In the genomic region with DNA sequence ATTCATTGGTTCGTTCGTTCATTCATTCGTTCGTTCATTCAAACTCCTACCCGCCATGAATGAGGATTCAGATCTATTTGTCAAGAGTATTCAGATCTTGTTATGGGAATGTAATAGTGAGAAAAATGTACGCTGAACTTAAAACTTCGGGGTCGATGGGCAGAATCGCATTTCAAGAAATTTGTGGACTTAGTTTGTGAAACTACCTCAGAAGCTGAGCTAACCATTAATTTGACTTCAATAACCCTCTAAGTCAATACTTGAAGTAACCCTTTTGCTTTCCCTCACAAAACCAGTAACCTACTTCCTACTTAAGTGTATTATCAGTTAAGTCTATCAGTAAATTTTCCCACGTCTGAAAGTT, we compare ENCODE assay signal across 9 mouse cellular contexts. TPM values are rescaled to one million over a fixed set of nuclear protein-coding genes. Genes with fewer than 3 reads are reported as not detected.
DNase-seq lines count a peak whose midpoint lies in the region; ATAC-seq and TF ChIP-seq lines count a peak whose summit lies in the region.
"Had no signal": no experiment of that assay in that cellular context is flagged by ENCODE, and none has a peak within 500 bp of the region (broad histone marks: within the 10 kb centered on the region; RNA-seq: fewer than 3 reads in every experiment).

No protein-coding gene starts in this region.

- peaks cover 7% of the 10 kb centered on the region; the same call in 1 of the 2 replicates for H3K4me1 ChIP-seq in lung, postnatal 0 days (ENCODE audit: insufficient read depth, low read depth, low read length)
- peaks cover 13% of the 10 kb centered on the region for H3K4me1 ChIP-seq in forebrain, embryonic 11.5 days (replicated peaks; ENCODE audit: control insufficient read depth, insufficient read depth, low read length)
- peaks cover 4% of the 10 kb centered on the region; the same call in 1 of the 2 replicates for H3K4me1 ChIP-seq in limb, embryonic 11.5 days (ENCODE audit: control insufficient read depth, insufficient read depth, low read length)
- peaks cover 21% of the 10 kb centered on the region for H3K4me1 ChIP-seq in neural tube, embryonic 15.5 days

- intact Hi-C loops in left cerebral cortex, postnatal 25 days (cut with DNase I), result loop anchor here (5.0 kb wide), 1 partner anchor 502 kb away; no protein-coding TSS in a partner anchor

- ATAC-seq in lung, postnatal 0 days, result no peak
- no peak for ATAC-seq in forebrain, embryonic 11.5 days (replicated peaks; ENCODE audit: low FRiP score)
- ATAC-seq in limb, embryonic 11.5 days (ENCODE audit: insufficient number of reproducible peaks, low FRiP score, low TSS enrichment, low read depth), result no peak
- ATAC-seq in neural tube, embryonic 15.5 days (ENCODE audit: low FRiP score), result no peak

- 0 out of 2 replicates have a peak overlapping the region, but pooled peaks have one; percentile 81 for H3K27ac ChIP-seq in lung, postnatal 0 days (ENCODE audit: low read length)
- H3K27ac ChIP-seq in forebrain, embryonic 11.5 days (ENCODE audit: low read depth, low read length), result peak overlapping the region; percentile 93
- H3K27ac ChIP-seq in limb, embryonic 11.5 days (replicated peaks; ENCODE audit: low read depth, low read length), result no peak overlapping the region
- H3K27ac ChIP-seq in neural tube, embryonic 15.5 days (replicated peaks), result peak overlapping the region; percentile 94

- no peak for TF ChIP-seq CTCF in lung, postnatal 0 days (IDR thresholded peaks at IDR 0.05)

- no peaks in the 10 kb centered on the region for H3K27me3 ChIP-seq in lung, postnatal 0 days (replicated peaks; ENCODE audit: insufficient read depth, low read length)
- no peaks in the 10 kb centered on the region for H3K27me3 ChIP-seq in forebrain, embryonic 11.5 days (ENCODE audit: control insufficient read depth, insufficient read depth, low read length)
- no peaks in the 10 kb centered on the region for H3K27me3 ChIP-seq in limb, embryonic 11.5 days (ENCODE audit: control insufficient read depth, insufficient read depth, low read length)
- no peaks in the 10 kb centered on the region for H3K27me3 ChIP-seq in neural tube, embryonic 15.5 days (replicated peaks)

- H3K4me2 ChIP-seq in lung, postnatal 0 days (replicated peaks; ENCODE audit: low read depth, low read length), result peak overlapping the region; percentile 80
- H3K4me2 ChIP-seq in forebrain, embryonic 11.5 days (ENCODE audit: low read depth, low read length, severe bottlenecking), result peak overlapping the region; percentile 67
- H3K4me2 ChIP-seq in limb, embryonic 11.5 days (ENCODE audit: low read depth, severe bottlenecking), result peak overlapping the region; percentile 48
- peak overlapping the region; percentile 64 for H3K4me2 ChIP-seq in neural tube, embryonic 15.5 days

- no peaks in the 10 kb centered on the region for H3K36me3 ChIP-seq in lung, postnatal 0 days (ENCODE audit: insufficient read depth, low read length)
- H3K36me3 ChIP-seq in forebrain, embryonic 11.5 days (ENCODE audit: control insufficient read depth, insufficient read depth, low read length), result no peaks in the 10 kb centered on the region
- no peaks in the 10 kb centered on the region for H3K36me3 ChIP-seq in limb, embryonic 11.5 days (ENCODE audit: control insufficient read depth, insufficient read depth, low read length)
- no peaks in the 10 kb centered on the region for H3K36me3 ChIP-seq in neural tube, embryonic 15.5 days

- peak overlapping the region; percentile 64 for H3K9ac ChIP-seq in lung, postnatal 0 days (replicated peaks; ENCODE audit: low read depth)
- H3K9ac ChIP-seq in forebrain, embryonic 11.5 days (ENCODE audit: low read length), result peak overlapping the region; percentile 83
- peak overlapping the region; percentile 81 for H3K9ac ChIP-seq in limb, embryonic 11.5 days (ENCODE audit: low read length)
- H3K9ac ChIP-seq in neural tube, embryonic 15.5 days (replicated peaks), result peak overlapping the region; percentile 78

- TF ChIP-seq EP300 in lung, postnatal 0 days (IDR thresholded peaks at IDR 0.05), result 0 out of 2 replicates have a peak, but pooled peaks have one; percentile 7

- peak overlapping the region; percentile 77 for H3K4me3 ChIP-seq in lung, postnatal 0 days (ENCODE audit: low read depth, low read length)
- peak overlapping the region; percentile 64 for H3K4me3 ChIP-seq in forebrain, embryonic 11.5 days (ENCODE audit: low read depth, low read length)
- H3K4me3 ChIP-seq in limb, embryonic 11.5 days (ENCODE audit: low read depth, low read length), result peak overlapping the region; percentile 58
- peak overlapping the region; percentile 65 for H3K4me3 ChIP-seq in neural tube, embryonic 15.5 days (replicated peaks)

- H3K9me3 ChIP-seq in lung, postnatal 0 days (ENCODE audit: low read length), result no peaks in the 10 kb centered on the region
- H3K9me3 ChIP-seq in forebrain, embryonic 11.5 days (ENCODE audit: control insufficient read depth, low read length), result no peaks in the 10 kb centered on the region
- H3K9me3 ChIP-seq in limb, embryonic 11.5 days (ENCODE audit: control insufficient read depth, low read length), result no peaks in the 10 kb centered on the region
- no peaks in the 10 kb centered on the region for H3K9me3 ChIP-seq in neural tube, embryonic 15.5 days (replicated peaks)

- DNase-seq in lung, postnatal 0 days (ENCODE audit: low spot score), result peak; percentile 27
- DNase-seq in lung, postnatal 14 days, result no peak
- no peak for DNase-seq in forebrain, embryonic 11.5 days (ENCODE audit: low spot score)
- DNase-seq in limb, embryonic 11.5 days (ENCODE audit: low spot score), result no peak
- no peak for DNase-seq in cerebellum, adult 11-12 months
- no peak for DNase-seq in left cerebral cortex, postnatal 25 days (ENCODE audit: low spot score in 2 of 2)
- DNase-seq in c-Kit-positive CD71-positive TER-119-positive erythroid progenitor cells, embryonic 14.5 days (ENCODE audit: low spot score), result no peak
- DNase-seq: kidney, adult 18-20 months had no signal

- 24% methylated on average over 10 of the region's 10 CpGs for WGBS in lung, postnatal 0 days
- WGBS in forebrain, embryonic 11.5 days, result 44% methylated on average over 10 of the region's 10 CpGs
- 50% methylated on average over 10 of the region's 10 CpGs for WGBS in limb, embryonic 11.5 days
- WGBS in neural tube, embryonic 15.5 days, result 43% methylated on average over 10 of the region's 10 CpGs

RNA-seq across cellular contexts. Expression of a gene that starts 7.7 kb away (rescaled TPM):
- polyA plus RNA-seq in lung, postnatal 0 days (2015; fragmentation: Nextera tagmentation; extraction: Ambion mirVana), result 10.6 and 11.5 TPM in 2 replicates
- 59.2 and 60.7 TPM in 2 replicates for polyA plus RNA-seq in forebrain, embryonic 11.5 days (2014; fragmentation: Nextera tagmentation; extraction: Ambion mirVana)
- 33.3 and 34.4 TPM in 2 replicates for polyA plus RNA-seq in limb, embryonic 11.5 days (2014; fragmentation: Nextera tagmentation; extraction: Ambion mirVana)
- 65.1 and 72.6 TPM in 2 replicates for polyA plus RNA-seq in neural tube, embryonic 15.5 days (2015; fragmentation: Nextera tagmentation; extraction: Ambion mirVana)
- total RNA-seq in left cerebral cortex, postnatal 25 days (2021), result 10 to 100 TPM; 29.8 to 33.1 TPM
